Mouse (Mus musculus) neural tube, embryonic 10.5 days (tissue): Measurements from ENCODE around the gene Setd3.

Experiments
- DNase-seq: peaks from one replicate; pipeline ENCODE4 v3.0.0-alpha.2; 2017; ENCODE audit warnings: low spot score; ENCODE audit errors: extremely low spot score

The Setd3 gene

GRCm38 (mm10) chr12:108072907-108073306 lies 106.2 kb downstream of the Setd3 start:
- no peak for DNase-seq

- peak; percentile 44 for DNase-seq
These were observed 108.1 kb downstream of the Setd3 start for GRCm38 (mm10) chr12:108070685-108071662.

- DNase-seq = no peak
These were observed 109.6 kb downstream of the Setd3 start for GRCm38 (mm10) chr12:108069504-108069903.

GRCm38 (mm10) chr12:108067811-108068375 lies 111.2 kb downstream of the Setd3 start:
- no peak for DNase-seq

GRCm38 (mm10) chr12:108067231-108067630 lies 111.9 kb downstream of the Setd3 start:
- DNase-seq = no peak

GRCm38 (mm10) chr12:108064396-108064998 lies 114.6 kb downstream of the Setd3 start:
- peak; percentile 54 for DNase-seq

- DNase-seq = peak; percentile 15
These were observed 115.1 kb downstream of the Setd3 start for GRCm38 (mm10) chr12:108063986-108064385.

- no peak for DNase-seq
These were observed 117.0 kb downstream of the Setd3 start for GRCm38 (mm10) chr12:108062137-108062536.

GRCm38 (mm10) chr12:108061661-108062060 lies 117.5 kb downstream of the Setd3 start:
- DNase-seq = no peak
